Mouse (Mus musculus) cerebellum, adult 8-10 months (tissue): ENCODE measurements around the gene Cers3.

Experiments used
- DNase-seq: peaks from one replicate; pipeline ENCODE4 v3.0.0; 2022

Gene Cers3

DNA sequence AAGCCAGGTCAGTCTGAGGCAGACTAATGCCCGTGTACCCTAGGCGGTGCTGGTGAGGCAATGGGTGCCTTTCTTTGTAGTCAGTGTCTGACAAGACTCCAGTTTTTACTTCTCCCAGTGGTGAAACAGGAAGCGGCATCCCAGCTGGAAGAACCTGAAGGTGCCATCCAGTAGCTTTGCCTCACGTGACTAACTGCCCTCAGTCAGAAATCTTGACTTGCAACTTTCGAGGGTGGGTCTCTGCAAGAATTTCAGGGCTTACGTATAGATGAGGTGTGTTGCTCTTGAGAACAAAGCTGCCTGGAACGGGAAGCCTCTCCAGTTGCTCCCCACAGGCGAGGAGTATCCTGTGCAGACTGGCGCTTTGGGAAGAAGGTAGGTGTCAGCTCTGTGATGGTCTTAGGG is at the start of gene Cers3:
Gene Cers3, plus strand, starts transcription at position 128 of the 405 bp plus-strand sequence.
- no peak for DNase-seq

DNA sequence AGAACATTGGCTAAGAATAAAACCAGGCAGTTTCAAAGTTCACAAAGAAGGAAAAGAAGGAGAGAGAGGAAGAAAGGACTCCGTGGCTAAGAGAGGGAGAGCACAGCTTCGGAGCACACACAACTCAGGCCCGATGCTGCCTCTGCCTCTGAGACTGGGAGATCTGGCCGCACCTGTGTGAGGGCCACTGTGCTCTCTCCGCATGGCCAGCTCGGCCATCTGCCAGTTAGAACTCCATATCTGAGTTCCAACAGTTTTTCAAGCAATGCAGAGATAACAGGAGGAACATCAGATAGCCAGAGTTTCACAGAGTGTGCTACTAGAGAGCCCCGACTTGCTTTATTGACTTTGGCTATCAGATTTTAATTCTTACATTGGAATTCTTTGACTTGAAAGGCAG is 48.8 kb upstream of the Cers3 start:
- no peak for DNase-seq

DNA sequence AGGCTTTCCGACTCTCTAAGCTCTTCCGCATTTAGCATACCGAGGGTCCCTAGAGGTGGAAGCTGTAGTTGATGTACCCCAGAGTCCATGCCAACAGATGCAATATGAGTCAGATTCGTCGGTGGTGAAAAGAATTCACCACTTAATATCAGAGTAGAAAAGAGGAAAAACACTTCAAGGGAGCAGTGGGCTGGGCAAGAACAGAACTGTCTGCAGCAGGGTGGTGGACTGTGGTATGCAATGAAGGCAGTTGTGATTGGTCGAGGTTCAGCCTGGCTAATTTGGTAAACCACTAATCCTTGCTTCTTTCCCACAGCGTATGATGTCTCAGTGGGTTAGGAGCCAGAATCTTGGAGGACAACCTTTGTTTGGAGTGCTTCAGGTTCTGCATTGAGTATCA is 40.6 kb upstream of the Cers3 start:
- no peak for DNase-seq

DNA sequence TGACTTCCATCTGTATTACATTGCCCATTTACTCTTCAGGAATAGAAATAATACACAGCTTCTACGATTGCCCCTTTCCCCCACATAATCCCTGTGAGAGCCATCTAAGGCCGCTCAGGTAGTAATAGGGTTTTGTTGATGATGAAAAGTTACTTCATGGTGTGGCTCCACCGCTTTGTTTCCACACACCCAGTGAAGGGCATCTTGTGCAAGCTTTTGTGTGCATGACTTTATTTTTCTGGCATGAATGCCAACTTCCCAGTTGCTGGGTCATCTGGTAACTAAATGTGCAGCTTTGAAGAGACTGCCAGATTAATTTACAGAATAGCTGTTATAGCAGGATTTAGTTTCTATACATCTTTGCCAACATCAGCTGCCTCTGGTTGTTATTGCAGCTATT is 38.7 kb upstream of the Cers3 start:
- no peak for DNase-seq

DNA sequence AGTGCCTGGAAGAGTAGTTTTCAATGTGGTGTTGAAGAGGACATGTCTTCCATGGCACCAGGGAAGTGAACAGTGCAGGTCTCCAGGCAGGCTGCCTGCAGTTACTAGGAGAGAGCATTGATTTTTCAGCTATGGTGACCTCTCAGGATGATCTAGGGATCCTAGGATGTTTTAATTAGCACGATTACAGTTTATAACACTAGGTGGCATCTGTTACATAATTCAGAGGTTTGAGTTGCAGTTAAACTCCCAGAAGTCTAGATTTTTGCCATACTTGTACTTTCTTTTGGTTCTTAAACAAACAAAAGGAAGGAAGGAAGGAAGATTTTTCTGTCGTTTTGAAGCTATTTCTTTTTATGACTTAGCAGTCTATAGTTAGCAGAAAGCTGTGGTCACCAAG is 32.1 kb upstream of the Cers3 start:
- DNase-seq, result no peak

DNA sequence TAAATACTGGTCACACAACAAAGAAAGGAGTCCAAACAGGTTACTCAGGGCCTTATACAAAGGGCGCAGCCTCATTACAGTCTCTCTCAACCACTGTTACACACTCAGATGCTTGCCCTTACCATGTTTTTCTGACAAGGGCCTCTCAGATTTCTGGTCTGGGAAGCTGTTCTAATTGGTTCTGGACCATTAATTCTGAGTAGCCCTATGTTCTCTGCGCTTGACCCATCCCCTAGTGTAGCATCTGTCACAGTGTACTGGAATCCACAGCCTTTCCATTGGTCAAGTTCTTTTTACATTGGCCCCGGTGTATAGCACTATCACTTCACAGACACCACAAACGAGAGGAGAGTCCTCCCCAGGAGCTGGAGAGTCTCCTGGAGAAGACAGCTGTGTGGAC is 18.8 kb upstream of the Cers3 start:
- DNase-seq, result no peak

DNA sequence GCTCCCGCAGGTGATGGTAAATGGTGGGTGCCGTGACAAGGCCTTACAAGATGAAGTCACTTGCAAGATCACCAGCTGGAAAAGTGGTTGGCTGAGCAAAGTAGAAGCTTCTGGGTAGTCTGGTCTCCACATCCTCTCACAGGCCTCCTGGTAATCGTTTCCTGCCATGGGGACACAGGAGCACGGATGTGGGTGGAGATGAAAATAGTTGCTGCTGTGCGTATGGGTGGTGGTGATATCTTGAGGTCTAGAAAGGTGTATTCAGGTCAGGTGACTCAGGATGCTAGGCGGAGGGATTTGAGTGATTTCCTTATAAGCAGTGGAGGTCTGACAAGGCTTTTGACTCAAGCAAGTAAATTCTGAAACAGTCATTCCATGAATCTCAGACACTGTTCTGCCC is 18.4 kb upstream of the Cers3 start:
- no peak for DNase-seq

DNA sequence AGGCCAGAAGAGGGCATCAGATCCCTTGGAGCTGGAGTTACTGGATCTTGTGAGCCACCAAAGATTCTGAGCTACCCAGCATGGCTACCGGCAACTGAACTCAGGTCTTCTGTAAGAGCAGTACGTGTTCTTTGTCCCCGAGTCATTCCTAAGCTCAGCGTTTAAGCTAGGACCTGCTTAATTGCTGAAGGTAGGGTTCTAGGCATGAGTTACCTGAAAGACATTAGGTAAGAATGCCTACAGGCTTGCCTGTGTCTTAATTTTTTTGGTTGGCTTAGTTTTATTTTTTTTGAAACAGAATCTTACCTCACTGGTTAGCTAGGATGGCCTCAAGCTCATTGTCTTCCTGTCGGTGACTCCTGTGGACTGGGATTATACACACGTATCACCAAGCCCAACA is 15.2 kb upstream of the Cers3 start:
- no peak for DNase-seq

DNA sequence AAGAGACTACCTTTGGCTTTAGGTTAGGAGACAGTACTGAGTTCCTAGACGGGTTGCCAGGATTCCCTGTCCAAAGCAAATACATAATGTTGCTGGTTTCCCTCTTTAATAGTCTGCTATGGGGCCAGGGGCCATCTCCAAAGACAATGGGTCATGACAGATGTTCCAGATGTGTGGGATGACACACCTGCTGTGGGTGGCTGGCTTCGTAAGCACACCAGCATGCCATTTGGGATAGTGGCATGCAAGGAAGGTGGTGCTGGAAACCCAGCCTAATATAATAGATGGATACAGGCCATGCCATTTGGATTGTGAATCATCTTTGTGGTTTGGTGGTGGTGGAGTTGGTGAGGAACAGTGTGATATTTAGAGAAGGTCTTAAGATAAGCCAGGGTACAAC is 14.1 kb upstream of the Cers3 start:
- no peak for DNase-seq

DNA sequence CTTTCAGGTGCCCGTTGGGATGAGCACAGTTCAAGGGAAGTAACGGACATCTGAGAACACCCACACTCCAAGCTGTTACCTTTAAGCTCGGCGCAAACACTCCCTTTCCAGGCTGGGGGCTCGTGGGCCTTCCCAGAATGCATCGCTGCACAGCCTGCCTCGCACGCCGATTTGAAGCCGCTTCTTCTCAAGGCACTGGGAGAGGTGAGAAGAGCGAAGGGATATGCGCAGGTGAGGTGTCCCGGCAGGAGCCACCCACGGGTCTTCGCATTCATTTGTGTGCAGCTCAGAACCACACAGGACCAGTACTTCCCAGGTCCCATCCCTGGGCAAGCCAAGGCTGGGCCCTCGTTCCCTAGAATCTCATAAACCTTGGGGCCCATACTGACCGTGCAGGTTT is 9.9 kb upstream of the Cers3 start:
- DNase-seq, result no peak

DNA sequence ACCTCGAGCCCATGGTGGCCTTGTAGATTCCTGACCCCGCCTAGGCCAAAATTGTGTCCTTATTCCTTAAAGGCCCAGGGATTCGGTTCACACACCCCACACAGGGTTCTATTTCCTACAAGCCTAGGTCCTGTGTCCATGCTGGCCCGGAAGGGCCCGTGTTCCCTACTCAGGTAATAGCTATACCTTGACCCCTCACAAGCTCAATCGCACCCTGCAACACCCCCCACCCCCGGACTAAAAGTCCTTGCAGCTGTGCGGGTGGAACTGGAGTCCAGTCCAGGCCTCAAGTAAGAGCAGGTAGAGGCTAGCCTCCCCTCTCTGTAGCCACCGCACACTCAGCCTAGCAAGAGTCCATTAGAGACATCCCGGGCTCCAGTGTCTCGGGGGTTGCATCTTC is 9.4 kb upstream of the Cers3 start:
- no peak for DNase-seq

DNA sequence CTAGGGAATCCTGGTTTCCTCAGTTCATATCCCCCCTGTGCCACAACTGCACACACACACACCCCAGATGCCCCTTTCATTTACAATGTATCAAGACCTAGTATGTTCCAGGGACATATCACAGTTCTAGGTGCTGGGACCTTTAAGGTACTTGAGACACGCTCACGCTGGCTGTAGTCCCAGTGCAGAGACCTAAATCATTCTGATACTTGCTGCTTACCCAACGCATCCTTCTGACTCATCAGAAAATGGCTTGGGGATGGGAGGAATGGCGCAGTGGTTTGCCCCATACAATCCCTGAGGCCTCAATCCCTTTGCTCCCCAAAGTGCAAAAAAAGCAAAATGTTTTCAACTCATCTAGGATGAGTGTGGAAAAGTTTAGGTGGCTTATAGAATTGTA is 8.8 kb upstream of the Cers3 start:
- no peak for DNase-seq

DNA sequence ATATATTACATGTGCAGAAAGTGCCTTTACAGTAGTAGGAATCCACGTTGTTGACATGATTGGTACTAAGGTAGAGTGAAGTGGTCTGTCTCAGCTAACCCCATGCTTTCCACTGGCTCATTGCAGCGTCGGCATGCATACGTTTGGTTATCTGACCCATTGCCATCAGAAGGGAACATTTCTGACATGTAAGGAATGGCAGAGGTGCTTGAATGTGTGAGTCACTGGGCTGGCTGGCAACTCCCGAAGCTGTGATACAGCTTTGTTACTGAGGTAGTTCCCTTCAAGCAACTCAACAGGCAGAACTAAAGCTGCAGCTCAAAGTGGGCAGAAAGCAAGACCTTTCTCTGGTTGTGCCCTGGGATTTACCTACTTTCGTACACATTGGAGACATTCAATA is 8.3 kb upstream of the Cers3 start:
- no peak for DNase-seq

DNA sequence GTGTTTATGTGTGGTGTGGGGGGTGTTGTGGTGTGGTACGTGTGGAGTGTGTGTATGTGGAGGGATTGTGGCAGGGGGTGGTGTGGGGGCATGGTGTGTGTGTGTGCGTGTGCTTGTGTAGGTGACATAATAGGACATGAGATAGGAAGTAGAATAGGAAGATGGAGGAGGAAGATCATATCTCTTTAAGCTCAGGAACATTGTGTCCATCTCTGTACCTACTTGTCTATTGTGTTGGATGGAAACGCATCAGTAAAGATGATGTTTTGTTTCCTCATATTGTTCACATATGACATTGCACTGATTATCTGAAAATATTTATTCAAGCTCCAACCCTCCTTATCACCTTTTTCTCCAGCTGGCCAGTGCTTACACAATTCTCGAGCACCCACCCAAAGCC is 5.9 kb upstream of the Cers3 start:
- DNase-seq, result no peak

DNA sequence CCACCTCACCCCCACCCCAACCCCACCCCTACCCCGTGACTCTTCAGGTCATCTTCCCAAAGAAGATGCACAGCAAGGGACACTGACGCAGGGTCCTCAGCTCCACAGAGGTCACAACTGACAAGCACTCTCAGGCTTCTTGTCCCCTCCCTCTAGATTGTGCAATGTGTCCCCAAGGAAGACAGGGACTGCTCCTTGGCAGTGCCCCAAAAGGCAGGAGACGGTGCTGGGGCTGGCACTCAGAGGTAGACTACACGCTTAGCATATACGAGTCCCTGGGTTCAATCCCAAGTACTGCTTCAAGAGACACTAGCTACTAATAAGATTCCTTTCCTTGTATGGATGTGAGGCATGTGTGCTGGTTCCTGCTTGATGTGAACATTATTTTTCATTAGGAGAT is 2.3 kb upstream of the Cers3 start:
- DNase-seq, result no peak

DNA sequence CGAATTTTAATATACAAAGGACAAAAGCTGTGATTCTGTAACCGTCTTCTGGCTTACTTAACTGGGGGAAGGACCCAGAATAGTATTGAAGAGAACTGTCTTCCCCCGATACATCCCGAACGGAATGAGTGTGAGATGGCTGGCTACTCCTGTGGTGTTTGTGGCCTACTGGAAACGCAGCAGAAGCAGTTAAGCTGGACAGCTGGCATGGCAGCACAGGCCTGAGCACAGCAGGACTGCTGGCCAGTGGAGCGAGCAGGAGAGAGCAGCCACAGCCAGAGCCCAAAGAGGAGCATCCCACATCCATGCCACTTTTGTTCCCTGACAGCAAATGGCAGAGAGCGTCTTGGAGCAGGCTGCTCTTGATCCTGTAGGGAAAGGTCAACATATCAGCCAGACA is 1.9 kb upstream of the Cers3 start:
- no peak for DNase-seq

DNA sequence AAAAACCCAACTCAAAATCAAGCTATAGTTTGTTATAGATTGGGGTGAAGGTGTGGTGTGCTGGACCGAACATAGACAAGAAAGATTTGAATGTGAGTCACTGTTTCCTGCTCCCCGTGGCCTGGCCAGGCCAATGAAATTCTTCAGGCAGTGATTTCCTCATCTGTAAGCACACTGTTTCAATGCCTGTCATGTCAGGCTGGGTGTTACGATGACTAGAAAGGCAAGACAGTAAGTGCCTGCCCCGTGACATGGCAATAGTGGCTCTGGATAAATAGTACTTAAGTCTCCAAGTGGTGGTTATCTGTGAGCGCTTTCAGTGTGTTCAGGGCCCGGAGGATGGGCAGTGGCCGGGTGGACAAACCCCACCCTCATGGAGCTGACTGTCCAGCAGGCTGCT is 3.7 kb downstream of the Cers3 start:
- no peak for DNase-seq

DNA sequence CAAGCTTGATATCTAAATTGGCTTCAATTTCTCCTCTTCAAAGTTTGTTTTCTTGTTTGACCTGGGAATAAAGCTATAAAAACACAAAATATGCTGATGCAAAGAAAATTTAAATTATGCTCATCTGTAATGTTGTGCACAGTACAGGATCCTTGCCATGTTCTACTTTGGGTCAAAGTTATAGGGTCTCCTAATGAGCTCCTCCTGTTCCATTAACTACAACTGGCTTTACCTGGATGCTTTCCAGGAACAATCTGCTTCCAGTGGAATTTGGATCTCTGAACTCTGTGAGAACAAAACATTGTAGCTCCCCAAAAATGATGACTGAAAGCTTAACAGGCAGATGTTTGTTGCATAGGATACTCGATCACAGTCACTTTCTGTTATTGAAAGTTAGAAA is 6.7 kb downstream of the Cers3 start:
- DNase-seq, result no peak

DNA sequence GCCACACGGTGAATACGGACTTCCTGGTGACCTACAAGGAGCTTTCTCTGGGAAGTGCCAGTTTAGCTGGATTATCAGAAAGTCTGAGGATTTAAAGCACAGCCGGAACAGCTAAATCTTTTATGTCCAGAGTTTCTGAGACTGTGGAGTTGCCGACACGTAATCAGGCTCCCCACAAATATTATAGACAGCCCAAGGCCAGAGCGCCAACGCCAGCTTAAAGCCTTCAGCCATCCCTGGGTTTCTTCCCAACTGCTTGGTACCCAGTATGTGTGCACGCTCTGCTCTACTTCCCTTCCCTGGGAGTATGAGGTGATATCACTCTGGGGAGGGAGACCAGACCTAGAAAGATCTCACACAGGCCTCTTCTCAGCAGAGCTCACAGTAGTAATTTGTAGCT is 10.5 kb downstream of the Cers3 start:
- no peak for DNase-seq

DNA sequence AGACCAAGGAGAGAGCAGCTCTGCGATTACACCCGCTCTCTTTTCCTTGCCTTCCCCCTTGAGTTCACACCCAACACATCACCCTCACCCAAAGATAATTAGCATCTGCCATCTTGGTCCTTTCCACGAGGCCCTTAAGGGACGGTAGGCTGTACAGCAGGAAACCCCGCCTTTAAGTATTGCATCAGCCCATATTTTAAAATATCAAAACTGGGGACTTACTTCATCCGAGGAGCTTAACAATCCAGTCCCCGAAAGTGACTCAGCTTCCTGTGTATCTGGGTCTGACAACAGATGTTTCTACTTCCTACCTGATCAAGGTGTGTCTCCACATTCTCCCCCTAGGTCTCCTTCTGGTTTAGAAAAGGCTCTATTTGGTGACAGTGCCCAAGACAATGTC is 12.3 kb downstream of the Cers3 start:
- no peak for DNase-seq

DNA sequence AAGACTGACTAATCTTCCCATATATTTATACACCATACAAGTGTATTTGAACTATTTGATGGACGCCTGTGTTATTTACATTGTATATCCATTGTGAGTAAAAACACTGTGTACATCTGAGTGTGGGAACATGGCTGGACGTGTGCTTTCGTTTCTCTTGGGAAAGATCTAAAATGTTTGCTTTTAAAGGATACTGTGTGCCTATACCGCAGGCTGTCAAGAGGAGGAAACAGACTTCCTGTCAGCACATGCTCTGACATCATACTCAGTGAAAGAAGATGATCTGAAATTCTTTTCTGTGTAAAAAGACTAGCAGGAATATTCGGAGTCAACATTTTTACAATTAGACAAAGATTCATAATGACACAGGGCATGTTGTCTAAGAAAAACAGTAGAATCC is 26.6 kb downstream of the Cers3 start:
- DNase-seq, result no peak

DNA sequence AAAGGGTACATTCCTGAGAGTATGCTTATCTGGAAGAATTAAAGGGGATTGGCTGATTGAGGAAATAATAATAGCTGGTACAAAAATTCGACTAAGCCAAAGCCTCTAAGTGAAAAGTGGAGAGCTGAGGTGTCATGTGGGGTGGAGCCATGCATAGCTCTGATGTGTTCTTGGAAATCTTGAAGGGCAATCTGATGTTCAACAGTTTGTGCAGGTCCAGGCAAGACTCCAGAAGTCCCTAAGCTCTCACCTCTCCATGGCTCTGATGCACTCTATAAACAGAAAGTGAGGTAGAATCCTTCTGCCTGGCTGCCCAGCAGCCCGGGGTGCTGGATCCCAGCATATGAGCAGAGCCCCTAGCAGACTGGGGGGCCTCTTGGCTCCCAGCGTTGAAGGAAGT is 27.4 kb downstream of the Cers3 start:
- DNase-seq, result no peak

DNA sequence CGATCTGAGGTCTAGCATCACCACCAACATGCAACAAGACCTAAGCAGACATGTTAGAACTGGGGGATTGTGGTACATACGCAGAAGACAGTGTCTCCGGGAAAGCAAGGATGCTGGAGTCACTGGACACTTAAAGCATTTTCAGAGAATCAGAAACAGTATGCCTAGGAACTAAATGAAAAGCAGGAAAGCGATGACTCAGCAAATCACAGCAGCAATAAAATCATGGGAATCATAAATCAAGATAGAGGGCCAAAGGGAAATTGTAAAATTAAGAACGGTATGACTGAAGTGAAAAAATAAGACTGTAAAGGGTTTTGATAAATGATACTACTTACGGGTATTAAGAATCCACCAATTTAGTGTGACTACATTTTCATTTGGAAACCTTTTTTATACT is 27.9 kb downstream of the Cers3 start:
- no peak for DNase-seq

DNA sequence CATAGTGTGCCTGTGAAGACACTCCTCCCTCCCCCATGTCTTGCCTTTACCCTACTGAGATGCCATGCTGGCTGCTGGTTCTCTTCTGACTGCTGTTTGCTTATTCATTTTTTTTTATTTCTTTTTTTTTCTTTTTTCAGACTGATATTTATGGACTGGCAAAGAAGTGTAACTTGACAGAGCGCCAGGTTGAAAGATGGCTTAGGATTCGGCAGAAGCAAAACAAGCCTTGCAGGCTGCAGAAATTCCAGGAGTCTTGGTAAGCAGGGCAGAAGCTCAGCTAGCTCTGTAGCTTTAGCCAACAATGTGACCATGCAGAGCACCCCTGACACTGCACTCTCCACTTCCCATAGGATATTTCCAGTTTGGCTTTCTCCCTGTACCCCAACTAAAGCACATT is 36.1 kb downstream of the Cers3 start:
- DNase-seq, result no peak

DNA sequence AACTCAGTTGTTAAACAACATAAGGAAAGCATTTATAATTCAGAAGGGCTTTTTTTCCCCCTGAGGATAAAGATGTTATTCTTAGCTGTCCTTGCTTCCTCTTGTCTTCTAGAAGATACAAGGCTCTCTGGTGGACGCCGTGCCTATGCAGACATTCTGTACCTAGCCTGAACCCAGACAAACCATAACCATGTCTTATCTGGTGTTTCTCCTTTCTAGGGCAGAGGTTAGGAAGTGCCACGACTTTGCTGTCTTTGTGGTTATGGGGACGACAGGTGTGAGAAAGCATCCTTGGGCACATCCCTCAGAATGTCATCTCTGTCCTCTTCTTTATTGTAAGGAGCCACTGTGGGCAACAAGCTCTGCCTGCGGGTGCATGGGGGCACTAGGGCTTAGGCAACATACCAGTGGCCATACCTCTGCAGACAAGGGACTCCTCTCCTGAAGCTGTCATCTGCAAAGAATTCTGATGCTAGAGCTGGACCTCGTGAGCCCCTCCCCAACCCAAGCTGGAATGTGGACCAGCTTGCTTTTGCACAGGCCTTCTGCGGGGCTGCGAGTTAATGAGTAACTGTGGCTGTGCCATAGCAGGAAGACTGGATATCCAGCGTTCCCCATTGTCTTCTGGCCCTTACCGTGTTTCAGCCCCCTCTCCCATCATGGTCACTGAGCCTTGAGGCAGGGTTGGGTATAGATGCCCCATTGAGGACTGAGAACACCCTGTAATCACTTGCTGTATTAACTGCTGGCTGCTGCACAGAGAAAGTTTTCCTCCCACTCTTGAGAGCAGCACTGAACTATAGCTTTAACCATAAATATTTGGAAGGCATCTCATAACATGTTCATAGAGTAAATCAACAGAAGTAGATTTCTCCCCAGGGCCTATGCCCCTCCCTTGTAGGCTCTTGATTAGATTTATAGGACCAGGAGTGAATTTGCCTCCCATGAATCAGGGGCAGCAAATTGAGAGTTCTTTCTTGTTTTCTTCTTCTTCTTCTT is 36.9 kb downstream of the Cers3 start:
- DNase-seq, result no peak
